Mouse (Mus musculus) spleen, postnatal 4 days (tissue): Measurements from ENCODE around the gene Uty.

Experiments used
- DNase-seq, 2 experiments: peaks; one replicate each; pipeline ENCODE4 v3.0.0; 2022; ENCODE audit warnings: low spot score in 2 of 2

The Uty gene

DNA sequence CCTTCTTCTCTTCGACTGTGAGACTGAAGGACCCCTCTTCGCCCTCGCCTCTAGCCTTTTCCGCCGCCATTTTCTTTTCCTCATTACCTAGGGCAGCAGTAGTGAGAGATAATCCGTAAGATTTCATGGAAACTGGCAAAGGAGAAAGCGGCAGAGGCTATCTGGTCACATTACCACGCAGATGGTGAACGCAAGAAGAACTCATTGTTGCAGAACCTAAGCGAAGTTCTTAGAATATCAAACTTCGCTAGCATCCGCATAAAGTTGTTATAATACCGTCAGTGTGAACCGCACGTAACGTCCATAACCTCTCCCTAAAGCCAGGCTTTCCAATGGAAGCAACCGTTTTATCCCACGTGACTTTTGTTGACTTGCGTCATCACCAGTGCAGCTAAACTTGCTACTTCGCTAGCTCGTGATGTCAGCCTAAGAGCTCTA, at the start of gene Uty:
TSS of gene Uty (minus strand) at position 334 of the 438 bp plus-strand sequence.
- peak in 1 of 2 experiments; percentile 63 for DNase-seq

DNA sequence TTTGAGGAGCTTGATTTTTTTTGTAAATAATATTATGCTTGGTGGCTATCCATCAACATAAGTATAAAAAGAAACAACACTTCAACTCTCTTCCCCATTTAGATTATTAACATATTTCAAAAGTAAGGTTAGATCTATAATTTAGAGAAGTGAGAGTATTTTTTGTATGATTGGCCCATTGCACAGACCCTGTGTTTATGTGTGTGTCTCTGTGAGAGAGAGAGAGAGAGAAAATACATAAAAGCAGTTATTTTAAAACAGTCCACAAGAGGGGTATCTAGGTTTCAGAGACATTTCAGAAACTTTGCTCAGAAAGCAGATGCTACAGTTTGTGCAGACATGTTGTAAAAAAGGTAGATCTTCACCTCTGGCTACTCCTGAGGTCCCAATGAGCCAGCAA, 48.1 kb upstream of the Uty start:
- no peak for DNase-seq

DNA sequence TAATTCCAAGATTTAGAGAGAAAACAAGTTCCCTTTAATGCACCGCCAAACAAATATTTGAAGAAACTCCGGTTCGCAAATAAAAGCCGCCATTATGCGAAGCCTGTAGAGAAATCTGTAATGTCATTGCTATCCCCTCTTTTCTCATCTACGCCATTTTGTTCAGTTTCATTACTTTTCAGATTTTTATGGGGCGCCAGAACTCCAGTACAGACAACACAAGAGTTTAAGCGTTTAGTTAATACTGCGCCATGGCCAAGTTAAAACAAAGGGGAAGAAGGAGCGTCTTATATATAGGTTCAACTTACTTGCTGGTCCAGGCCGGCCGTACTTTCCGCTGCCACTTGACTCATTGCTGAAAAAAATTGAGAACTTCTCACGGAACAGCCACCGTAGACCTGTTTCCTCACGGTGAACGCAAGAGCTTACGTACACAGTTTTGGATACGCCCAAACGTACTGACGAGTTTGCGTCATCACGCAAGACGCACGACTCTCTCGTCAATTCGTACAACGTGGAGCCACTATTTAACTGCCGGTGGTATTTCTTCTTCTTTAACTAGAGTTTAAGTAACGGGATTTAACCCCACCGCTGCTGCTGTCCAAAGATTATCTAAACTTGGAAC, 40.7 kb upstream of the Uty start, which contains the start of gene Ddx3y:
TSS of gene Ddx3y (minus strand) at position 459 of the 625 bp plus-strand sequence.
- peak in 1 of 2 experiments; percentile 67 for DNase-seq

DNA sequence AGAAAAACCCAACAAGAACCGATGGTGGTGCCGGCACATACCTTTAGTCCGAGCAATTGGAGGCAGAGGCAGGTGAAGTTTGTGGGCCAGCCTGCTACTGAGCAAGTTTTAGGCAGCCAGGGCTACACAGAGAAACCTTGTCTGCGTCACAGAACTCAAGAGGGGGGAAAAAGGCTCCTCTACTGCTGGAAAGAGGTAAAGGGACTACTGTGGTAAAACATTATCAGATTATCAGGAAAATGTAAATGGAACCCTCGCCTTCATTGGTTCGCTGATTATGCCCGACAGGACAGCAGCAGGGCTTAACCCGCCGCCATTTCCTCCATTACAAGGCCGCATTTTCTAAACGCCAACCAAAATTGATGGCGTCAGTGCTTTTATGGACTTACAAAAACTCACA, 40.2 kb upstream of the Uty start:
- DNase-seq: peak in 1 of 2 experiments; percentile 18

DNA sequence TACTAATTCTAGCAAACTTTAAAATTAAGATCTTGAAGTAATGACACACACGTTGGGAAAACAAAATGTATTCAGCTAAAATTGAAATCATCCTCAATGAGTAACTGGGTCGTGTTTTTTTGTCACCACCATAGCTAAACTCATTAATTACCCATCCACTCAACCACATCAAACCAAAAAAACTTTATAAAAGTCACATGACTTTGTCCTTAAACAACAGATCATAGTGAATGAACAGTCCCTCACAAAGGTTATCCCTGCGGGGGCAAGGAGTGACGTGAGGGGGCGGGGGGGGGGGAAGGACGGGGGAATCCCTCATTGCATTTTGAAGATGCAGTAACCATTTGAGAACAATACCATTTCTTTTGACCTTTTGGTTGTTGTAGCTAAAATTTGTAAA, 558 bp upstream of the Uty start:
- DNase-seq: no peak

DNA sequence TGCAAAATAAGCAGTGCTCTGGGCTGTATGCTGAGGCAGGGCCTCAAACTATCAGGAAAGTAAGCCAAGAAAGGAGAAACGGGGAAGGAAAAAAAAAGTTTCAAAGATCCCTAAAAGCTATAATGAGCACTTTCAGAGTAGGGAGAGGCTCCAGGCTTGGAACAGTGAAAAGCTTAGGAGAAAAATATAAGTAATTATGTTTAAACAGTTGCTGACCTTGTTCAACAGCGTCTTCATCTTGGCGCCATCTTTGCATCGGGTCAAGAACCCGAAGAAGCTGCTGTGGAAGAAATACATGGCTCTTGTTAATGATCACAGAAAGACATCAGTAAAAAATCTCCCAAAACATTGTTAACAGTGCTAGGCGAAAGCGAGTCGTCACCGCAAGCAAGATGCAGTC, 619 bp downstream of the Uty start:
- no peak for DNase-seq

DNA sequence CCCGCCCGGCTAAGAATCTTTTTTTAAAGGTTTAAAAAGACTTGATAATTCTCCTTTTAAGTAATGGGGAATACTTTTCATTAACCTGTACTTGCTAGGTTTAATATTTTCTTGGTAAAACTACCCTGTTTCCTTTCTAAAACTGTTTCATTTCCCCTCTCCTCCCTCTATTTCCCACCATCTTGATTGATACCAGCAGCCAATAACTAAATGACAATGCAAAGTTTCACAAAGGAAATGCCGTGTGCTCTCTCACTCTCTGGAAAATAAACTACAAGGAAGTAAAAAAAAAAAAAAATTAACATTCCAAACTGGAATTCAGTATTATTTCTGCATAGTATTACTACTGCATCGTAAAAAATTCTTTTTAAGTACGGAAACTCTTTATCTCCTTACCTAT, 1.1 kb downstream of the Uty start:
- DNase-seq: no peak

DNA sequence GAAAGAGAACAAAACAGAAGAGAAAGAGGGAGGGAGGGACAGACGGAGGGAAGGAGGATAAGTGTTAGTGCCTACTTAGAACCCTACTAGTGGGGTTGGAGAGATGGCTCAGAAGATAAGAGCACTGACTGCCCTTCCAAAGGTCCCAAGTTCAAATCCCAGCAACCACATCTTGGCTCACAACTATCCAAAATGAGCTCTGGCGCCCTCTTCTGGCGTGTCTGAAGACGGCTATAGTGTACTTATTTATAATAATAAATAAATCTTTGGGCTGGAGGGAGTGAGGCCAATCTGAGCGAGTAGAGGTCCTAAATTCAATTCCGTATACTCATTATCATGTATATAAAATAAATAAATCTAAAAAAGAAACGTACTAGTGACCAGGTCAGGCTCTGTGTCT, 25.6 kb downstream of the Uty start:
- no peak for DNase-seq

DNA sequence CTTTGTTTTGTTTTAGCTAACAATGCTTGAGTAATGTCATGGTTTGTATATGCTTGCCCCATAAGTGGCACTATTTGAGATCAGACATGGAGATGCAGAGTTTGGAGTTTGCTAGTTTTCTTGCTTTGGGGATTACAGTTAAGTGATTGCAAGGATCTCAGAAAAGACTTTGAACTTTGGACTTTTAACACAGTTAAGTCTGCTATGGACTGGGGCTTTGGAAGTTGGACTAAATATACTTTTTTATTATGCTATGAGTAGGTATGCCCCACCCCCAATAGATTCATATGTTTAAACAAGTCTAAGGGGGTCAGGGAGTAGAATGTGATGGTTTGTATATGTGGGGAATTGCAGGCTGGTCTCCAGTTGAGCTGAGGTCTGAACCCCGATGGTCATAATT, 67.1 kb downstream of the Uty start:
- DNase-seq: no peak

DNA sequence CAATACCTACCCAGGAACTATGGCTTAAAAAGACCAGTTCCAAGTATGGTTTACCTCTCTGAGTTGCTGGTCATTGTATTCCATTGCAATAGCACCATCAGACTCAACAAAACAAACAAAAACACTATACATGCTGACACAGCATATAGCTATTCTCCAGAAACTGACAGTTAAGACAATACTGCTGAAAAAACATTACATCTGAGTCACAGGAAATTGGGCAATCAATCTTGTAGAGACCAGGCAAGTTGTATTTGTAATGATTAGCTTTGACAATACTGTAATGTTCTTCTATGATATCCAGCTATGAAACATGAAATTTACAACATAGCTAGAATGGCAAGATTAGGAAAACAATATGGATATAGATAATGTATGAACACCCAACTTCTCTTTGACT, 82.5 kb downstream of the Uty start:
- DNase-seq: no peak

DNA sequence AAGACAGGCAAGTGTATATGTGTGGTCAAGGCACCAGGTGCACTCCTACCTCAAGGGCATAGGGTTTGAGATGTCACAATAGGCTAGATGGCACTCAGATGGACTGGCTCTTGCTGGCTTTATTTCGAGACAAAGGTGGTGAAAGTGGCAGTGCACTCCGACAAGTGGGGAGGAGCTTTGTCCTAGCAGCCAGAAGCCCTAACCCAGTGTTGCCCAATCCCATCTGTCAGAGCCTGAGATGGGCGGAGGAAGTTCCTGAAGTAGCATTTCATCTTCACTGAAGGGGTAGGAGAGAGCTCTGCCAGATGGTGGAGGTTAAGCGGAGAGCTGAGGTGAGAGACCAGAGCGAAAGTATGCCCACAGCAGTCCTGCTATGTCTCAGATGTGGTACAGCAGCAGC, 129.4 kb downstream of the Uty start:
- no peak for DNase-seq

DNA sequence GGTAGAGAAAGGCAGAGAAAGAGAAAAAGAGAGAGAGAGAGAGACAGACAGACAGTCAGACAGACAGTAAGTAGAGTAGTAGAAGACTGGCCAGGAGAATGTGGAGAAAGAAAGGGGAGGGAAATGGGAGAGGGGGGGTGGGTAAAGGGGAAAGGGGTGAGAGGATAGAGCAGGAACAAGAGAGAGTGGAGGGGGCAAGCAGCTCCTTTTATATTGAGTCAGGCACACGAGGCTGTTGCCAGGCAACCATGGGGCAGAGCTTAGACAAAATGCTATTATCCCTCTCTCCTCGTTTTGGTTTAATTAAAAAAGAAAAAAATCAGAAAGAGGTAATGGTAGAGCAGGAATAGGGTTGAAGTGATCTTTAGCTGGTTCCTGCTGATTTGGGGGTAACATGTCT, 131.5 kb downstream of the Uty start:
- DNase-seq: no peak
